Mouse (Mus musculus): ENCODE data around the gene Plscr3. TPM values are rescaled to one million over a fixed set of nuclear protein-coding genes. Genes with fewer than 3 reads are reported as not detected.

Plscr3 gene
- polyA plus RNA-seq, 1 experiment from 2014 or later: 140 TPM

GRCm38 (mm10) chr11:69834001-69834549, 12.1 kb upstream of the Plscr3 start:
- Histone ChIP-seq H3K27me3 (peaks cover 25% of the 10 kb centered on the region; the same call in 1 of the 2 replicates), H3K4me1 (peaks cover 36% of the 10 kb centered on the region)
- 6% methylated on average over 42 of the region's 48 CpGs for WGBS

GRCm38 (mm10) chr11:69835326-69835965, 10.7 kb upstream of the Plscr3 start:
- Histone ChIP-seq H3K4me2 (replicated peaks) (peak overlapping the region; percentile 93), H3K27me3 (peaks cover 25% of the 10 kb centered on the region; the same call in 1 of the 2 replicates), H3K36me3 (peaks cover 29% of the 10 kb centered on the region), H3K4me3 (peak overlapping the region; percentile 81), H3K27ac (no peak overlapping the region), H3K4me1 (peaks cover 43% of the 10 kb centered on the region), H3K9me3 (no peaks in the 10 kb centered on the region), H3K9ac (peak overlapping the region; percentile 74)
- 7% methylated on average over 9 of the region's 9 CpGs for WGBS
- ATAC-seq (ENCODE audit: low FRiP score, low read depth): no peak

More at GRCm38 (mm10) chr11:69834001-69834549, 12.1 kb upstream of the Plscr3 start:
- no peaks in the 10 kb centered on the region for H3K9me3 ChIP-seq
- no peak overlapping the region for H3K27ac ChIP-seq
- peak overlapping the region; percentile 74 for H3K9ac ChIP-seq
- H3K4me3 ChIP-seq: peak overlapping the region; percentile 81
- H3K4me2 ChIP-seq (replicated peaks): peak overlapping the region; percentile 93
- ATAC-seq (ENCODE audit: low FRiP score, low read depth): no peak
- peaks cover 35% of the 10 kb centered on the region for H3K36me3 ChIP-seq

- H3K36me3 ChIP-seq: peaks cover 27% of the 10 kb centered on the region
- 11% methylated on average over 4 of the region's 4 CpGs for WGBS
- peak overlapping the region; percentile 93 for H3K4me2 ChIP-seq (replicated peaks)
- ATAC-seq (ENCODE audit: low FRiP score, low read depth): no peak
- peak overlapping the region; percentile 91 for H3K9ac ChIP-seq
- peak overlapping the region; percentile 81 for H3K4me3 ChIP-seq
- H3K4me1 ChIP-seq: peaks cover 43% of the 10 kb centered on the region
- peaks cover 25% of the 10 kb centered on the region; the same call in 1 of the 2 replicates for H3K27me3 ChIP-seq
- H3K9me3 ChIP-seq: no peaks in the 10 kb centered on the region
- H3K27ac ChIP-seq: no peak overlapping the region
Measured at GRCm38 (mm10) chr11:69835966-69836335, 10.2 kb upstream of the Plscr3 start.

GRCm38 (mm10) chr11:69836703-69837576, 9.2 kb upstream of the Plscr3 start:
- H3K4me3 ChIP-seq: peak overlapping the region; percentile 81
- peaks cover 25% of the 10 kb centered on the region; the same call in 1 of the 2 replicates for H3K27me3 ChIP-seq
- peaks cover 43% of the 10 kb centered on the region for H3K4me1 ChIP-seq
- ATAC-seq (ENCODE audit: low FRiP score, low read depth): no peak
- peak overlapping the region; percentile 84 for H3K27ac ChIP-seq
- H3K9me3 ChIP-seq: no peaks in the 10 kb centered on the region
- under 1% methylated on average over 43 of the region's 52 CpGs for WGBS
- peak overlapping the region; percentile 91 for H3K9ac ChIP-seq
- H3K4me2 ChIP-seq (replicated peaks): peak overlapping the region; percentile 93
- peaks cover 20% of the 10 kb centered on the region for H3K36me3 ChIP-seq

GRCm38 (mm10) chr11:69837604-69837951, 8.6 kb upstream of the Plscr3 start, which contains the start of gene Nlgn2:
TSS of gene Nlgn2 (minus strand) at chr11:69837784.
- Histone ChIP-seq H3K9ac (peak within 1 kb of the TSS; percentile 91), H3K4me1 (peaks cover 43% of the 10 kb centered on the region), H3K36me3 (peaks cover 14% of the 10 kb centered on the region), H3K4me2 (replicated peaks) (peak within 1 kb of the TSS; percentile 93), H3K27me3 (peaks cover 25% of the 10 kb centered on the region; the same call in 1 of the 2 replicates), H3K4me3 (peak within 1 kb of the TSS; percentile 81), H3K9me3 (no peaks in the 10 kb centered on the region), H3K27ac (peak within 1 kb of the TSS; percentile 93)
- ATAC-seq (ENCODE audit: low FRiP score, low read depth): no peak
- WGBS: under 1% methylated on average over 32 of the region's 32 CpGs

GRCm38 (mm10) chr11:69837952-69838713, 8.0 kb upstream of the Plscr3 start, which contains the start of gene Tmem256:
TSS of gene Tmem256 (plus strand) at chr11:69838514.
- ATAC-seq (ENCODE audit: low FRiP score, low read depth): peak; percentile 91
- Histone ChIP-seq H3K4me1 (peaks cover 43% of the 10 kb centered on the region), H3K27me3 (peaks cover 25% of the 10 kb centered on the region; the same call in 1 of the 2 replicates), H3K9ac (peak within 1 kb of the TSS; percentile 91), H3K9me3 (no peaks in the 10 kb centered on the region), H3K27ac (peak within 1 kb of the TSS; percentile 93), H3K36me3 (peaks cover 8% of the 10 kb centered on the region), H3K4me3 (peak within 1 kb of the TSS; percentile 81), H3K4me2 (replicated peaks) (peak within 1 kb of the TSS; percentile 93)
- under 1% methylated on average over 34 of the region's 34 CpGs for WGBS

- 2% methylated on average over 7 of the region's 7 CpGs for WGBS
- ATAC-seq (ENCODE audit: low FRiP score, low read depth): no peak
- peak overlapping the region; percentile 93 for H3K27ac ChIP-seq
Measured at GRCm38 (mm10) chr11:69838714-69839104, 7.5 kb upstream of the Plscr3 start.

GRCm38 (mm10) chr11:69846738-69847688, 837 bp downstream of the Plscr3 start:
- Histone ChIP-seq H3K36me3 (peaks cover 44% of the 10 kb centered on the region), H3K9me3 (no peaks in the 10 kb centered on the region), H3K4me3 (peak overlapping the region; percentile 79), H3K9ac (peak overlapping the region; percentile 90), H3K4me2 (replicated peaks) (peak overlapping the region; percentile 93), H3K27me3 (no peaks in the 10 kb centered on the region), H3K4me1 (peaks cover 31% of the 10 kb centered on the region), H3K27ac (peak overlapping the region; percentile 96)
- peak; percentile 41 for ATAC-seq (ENCODE audit: low FRiP score, low read depth)
- 12% methylated on average over 36 of the region's 37 CpGs for WGBS

More at GRCm38 (mm10) chr11:69838714-69839104, 7.5 kb upstream of the Plscr3 start:
- H3K27me3 ChIP-seq: peaks cover 20% of the 10 kb centered on the region; the same call in 1 of the 2 replicates
- H3K9ac ChIP-seq: peak overlapping the region; percentile 75
- H3K9me3 ChIP-seq: no peaks in the 10 kb centered on the region
- 0 out of 2 replicates have a peak, but pooled peaks cover 2% of the 10 kb centered on the region for H3K36me3 ChIP-seq
- H3K4me2 ChIP-seq (replicated peaks): peak overlapping the region; percentile 93
- H3K4me3 ChIP-seq: peak overlapping the region; percentile 81
- H3K4me1 ChIP-seq: peaks cover 41% of the 10 kb centered on the region

GRCm38 (mm10) chr11:69848021-69848420, 1.8 kb downstream of the Plscr3 start:
- H3K4me1 ChIP-seq: peaks cover 33% of the 10 kb centered on the region
- H3K27me3 ChIP-seq: no peaks in the 10 kb centered on the region
- WGBS: 96% methylated on average over 6 of the region's 6 CpGs
- peak overlapping the region; percentile 93 for H3K4me2 ChIP-seq (replicated peaks)
- peak overlapping the region; percentile 90 for H3K9ac ChIP-seq
- H3K9me3 ChIP-seq: no peaks in the 10 kb centered on the region
- H3K36me3 ChIP-seq: peaks cover 49% of the 10 kb centered on the region
- ATAC-seq (ENCODE audit: low FRiP score, low read depth): no peak
- H3K4me3 ChIP-seq: peak overlapping the region; percentile 79
- H3K27ac ChIP-seq: no peak overlapping the region

- Histone ChIP-seq H3K9me3 (no peaks in the 10 kb centered on the region), H3K27me3 (no peaks in the 10 kb centered on the region), H3K36me3 (peaks cover 49% of the 10 kb centered on the region), H3K4me2 (replicated peaks) (no peak overlapping the region), H3K4me3 (no peak overlapping the region), H3K4me1 (peaks cover 35% of the 10 kb centered on the region), H3K27ac (no peak overlapping the region), H3K9ac (no peak overlapping the region)
- no peak for ATAC-seq (ENCODE audit: low FRiP score, low read depth)
- WGBS: 89% methylated on average over 9 of the region's 9 CpGs
Measured at GRCm38 (mm10) chr11:69849128-69849527, 3.0 kb downstream of the Plscr3 start.

Measured in limb, embryonic 13.5 days (tissue).